ENCODE assay signal across 28 mouse cellular contexts in genomic region chr9:68859500-68859899, GRCm38 (mm10).
"Had no signal": no experiment of that assay in that cellular context is flagged by ENCODE, and none has a peak within 500 bp of the region (broad histone marks: within the 10 kb centered on the region; RNA-seq: fewer than 3 reads in every experiment).

No protein-coding gene starts in this region.

- H3K9ac ChIP-seq: embryonic facial prominence, embryonic 12.5 days; embryonic facial prominence, embryonic 13.5 days; embryonic facial prominence, embryonic 15.5 days; forebrain, embryonic 12.5 days; forebrain, embryonic 13.5 days; forebrain, embryonic 15.5 days; forebrain, postnatal 0 days had no signal

- H3K4me2 ChIP-seq: embryonic facial prominence, embryonic 12.5 days; embryonic facial prominence, embryonic 13.5 days; embryonic facial prominence, embryonic 15.5 days; forebrain, embryonic 12.5 days; forebrain, embryonic 13.5 days; forebrain, embryonic 15.5 days had no signal

- H3K27me3 ChIP-seq: embryonic facial prominence, embryonic 12.5 days; embryonic facial prominence, embryonic 13.5 days; embryonic facial prominence, embryonic 15.5 days; forebrain, embryonic 12.5 days; forebrain, embryonic 13.5 days; forebrain, embryonic 15.5 days had no signal

- ATAC-seq: forebrain, embryonic 13.5 days; forebrain, embryonic 14.5 days; forebrain, embryonic 15.5 days; forebrain, embryonic 16.5 days; forebrain, postnatal 0 days had no signal

- H3K4me1 ChIP-seq: embryonic facial prominence, embryonic 12.5 days; forebrain, embryonic 12.5 days; forebrain, embryonic 13.5 days; forebrain, embryonic 15.5 days had no signal

- DNase-seq: cerebellum, adult 18-20 months; cerebellum, adult 2 months; cerebellum, adult 8-10 months; cerebellum, adult 9-10 months; cerebellum, adult 9-11 months; cerebellum, postnatal 10 days; cerebellum, postnatal 14 days; cerebellum, postnatal 25 days; cerebellum, postnatal 36 days; embryo, embryonic 11 days; forebrain, postnatal 0 days; gastrocnemius, adult 2 months; gastrocnemius, postnatal 10 days; gastrocnemius, postnatal 14 days; gastrocnemius, postnatal 25 days; gastrocnemius, postnatal 36 days; heart, adult 11 months had no signal

- H3K4me3 ChIP-seq: embryonic facial prominence, embryonic 10.5 days; embryonic facial prominence, embryonic 12.5 days; embryonic facial prominence, embryonic 13.5 days; embryonic facial prominence, embryonic 15.5 days; erythroblast, embryonic 14.5 days; forebrain, embryonic 10.5 days; forebrain, embryonic 12.5 days; forebrain, embryonic 13.5 days; forebrain, embryonic 15.5 days; gastrocnemius, adult 2 months had no signal

- H3K27ac ChIP-seq: embryonic facial prominence, embryonic 10.5 days; embryonic facial prominence, embryonic 12.5 days; embryonic facial prominence, embryonic 13.5 days; embryonic facial prominence, embryonic 15.5 days; forebrain, embryonic 10.5 days; forebrain, embryonic 12.5 days; forebrain, embryonic 13.5 days; forebrain, embryonic 15.5 days had no signal

- H3K36me3 ChIP-seq: embryonic facial prominence, embryonic 12.5 days; forebrain, embryonic 10.5 days; forebrain, embryonic 12.5 days; forebrain, embryonic 15.5 days had no signal
